Mouse (Mus musculus): ENCODE measurements around the gene Gm5089.

- TF ChIP-seq GATA1 (IDR thresholded peaks at IDR 0.05; ENCODE audit: borderline replicate concordance, low read length), result no peak
- TF ChIP-seq FLI1 (IDR thresholded peaks at IDR 0.05; ENCODE audit: low read length), result no peak
These were observed 38.1 kb upstream of the Gm5089 start for GRCm38 (mm10) chr14:122489041-122489440.

All from megakaryocyte, embryonic 14.5 days (primary cell).